Mouse (Mus musculus) myocyte (in vitro differentiated cells): Measurements from ENCODE around the gene Sppl3.

ENCODE experiments used
- E2F4 ChIP-seq: IDR thresholded peaks from one replicate; pipeline ENCODE4 v1.6.1; 2011; ENCODE audit warnings: mild to moderate bottlenecking, control low read depth, moderate library complexity; ENCODE audit not compliant: insufficient read depth
- MAX ChIP-seq: IDR thresholded peaks from one replicate; pipeline ENCODE4 v1.6.1; 2011; ENCODE audit warnings: low read depth, mild to moderate bottlenecking, control low read depth
- MYOD1 ChIP-seq, 3 experiments: IDR thresholded peaks; one replicate each; pipeline ENCODE4 v1.6.1; 2011; ENCODE audit warnings: control low read depth in 2 of 3, low read depth in 2 of 3, mild to moderate bottlenecking in 2 of 3, moderate library complexity in 1 of 3; ENCODE audit not compliant: insufficient read length in 2 of 3, control insufficient read depth in 1 of 3
- POLR2A ChIP-seq: IDR thresholded peaks from one replicate; pipeline ENCODE4 v1.6.1; 2011; ENCODE audit warnings: low read depth, mild to moderate bottlenecking, control low read depth, moderate library complexity; ENCODE audit not compliant: insufficient read length
- POLR2AphosphoS2 ChIP-seq: IDR thresholded peaks from one replicate; pipeline ENCODE4 v1.6.1; 2011; ENCODE audit warnings: low read depth, control low read depth; ENCODE audit not compliant: insufficient read length
- SRF ChIP-seq: IDR thresholded peaks from one replicate; pipeline ENCODE4 v1.6.1; 2011; ENCODE audit warnings: low read depth; ENCODE audit not compliant: control insufficient read depth, insufficient read length
- TCF3 ChIP-seq: IDR thresholded peaks from one replicate; pipeline ENCODE4 v1.6.1; 2011; ENCODE audit warnings: low read depth, control low read depth; ENCODE audit not compliant: insufficient read length
- USF1 ChIP-seq: IDR thresholded peaks from one replicate; pipeline ENCODE4 v1.6.1; 2011; ENCODE audit warnings: low read depth, mild to moderate bottlenecking, control low read depth, moderate library complexity

GRCm38 (mm10) chr5:115000503-115000902, 10.4 kb upstream of the Sppl3 start:
- TF ChIP-seq POLR2A: no peak
- TF ChIP-seq POLR2AphosphoS2: no peak
- no peak for TF ChIP-seq USF1
- TF ChIP-seq MAX: no peak
- no peak for TF ChIP-seq TCF3
- no peak for TF ChIP-seq E2F4
- TF ChIP-seq SRF: no peak
- no peak for TF ChIP-seq MYOD1 (IDR thresholded peaks at IDR 0.05; ENCODE audit: control insufficient read depth in 1 of 3, insufficient read length in 2 of 3, low read depth in 2 of 3)
